Mouse (Mus musculus) gastrocnemius, postnatal 4 days (tissue): Measurements from ENCODE around the gene Mterf1a. TPM values are rescaled to one million over a fixed set of nuclear protein-coding genes. Genes with fewer than 3 reads are reported as not detected.

Source experiments
- DNase-seq, 2 experiments: peaks; one replicate each; pipeline ENCODE4 v3.0.0; 2021 to 2022; ENCODE audit warnings: low spot score in 2 of 2, mixed read lengths in 2 of 2
- total RNA-seq, 2 experiments: library from RNA; stranded (reverse); gene quantifications; 2 replicates each; pipeline ENCODE4 v1.2.3; 2021

Gene Mterf1a
- total RNA-seq, 2 experiments from 2014 or later: 3.6 to 4.7 TPM

DNA sequence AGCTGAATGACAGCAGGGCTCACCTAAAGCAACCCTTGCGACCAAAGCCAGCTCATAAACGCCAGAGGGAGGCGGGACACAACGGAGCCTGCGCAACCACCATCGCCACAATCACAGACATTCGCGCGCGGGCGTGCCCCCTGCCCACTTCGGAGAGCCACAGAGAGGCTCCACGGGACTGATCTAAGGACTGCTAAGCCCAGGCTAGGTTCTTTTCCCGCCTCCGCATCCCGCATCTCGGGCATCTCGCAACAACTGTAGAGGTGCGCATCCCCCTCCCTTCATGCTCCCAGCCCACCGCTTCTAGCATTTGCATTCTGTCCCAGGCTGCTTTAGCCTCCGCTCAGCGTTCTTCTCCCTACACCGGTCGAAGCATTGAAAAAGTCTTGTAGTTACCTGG is 48.7 kb downstream of the Mterf1a start, which contains the start of gene Lrrd1:
TSS of gene Lrrd1 (plus strand) at position 148 of the 400 bp plus-strand sequence.
- DNase-seq: no peak

Other genes starting within 250 kb of the Mterf1a start
- gene Tmbim7, start 242.8 kb downstream of the Mterf1a start, total RNA-seq: not detected
- 10 to 100 TPM; 80.8 to 99.8 TPM for gene Gatad1, start 236.7 kb downstream of the Mterf1a start, total RNA-seq
- gene Ankib1, start 91.0 kb downstream of the Mterf1a start, total RNA-seq: 10 to 100 TPM; 33.9 to 34.9 TPM
- 10 to 100 TPM; 26.1 to 34.0 TPM for gene Krit1, start 90.7 kb downstream of the Mterf1a start, total RNA-seq
- gene Lrrd1, start 48.8 kb downstream of the Mterf1a start, total RNA-seq: not detected
- 10 to 100 TPM; 64.1 to 78.4 TPM for gene Akap9, start 34.1 kb upstream of the Mterf1a start, total RNA-seq
- 10 to 100 TPM; 18.5 to 23.6 TPM for gene Cyp51, start 210.8 kb upstream of the Mterf1a start, total RNA-seq